Mouse (Mus musculus) brown adipose tissue, adult 24 weeks (tissue): Measurements from ENCODE around the gene F13a1. TPM values are rescaled to one million over a fixed set of nuclear protein-coding genes. Genes with fewer than 3 reads are reported as not detected.
A peak's percentile ranks its signal among the peaks of the same experiment; 100 is the strongest.

Experiments used
- H3K27ac ChIP-seq: fragments of 200-500 bp; replicated peaks from 2 replicates; pipeline ENCODE4 v1.5.1; 2012; ENCODE audit warnings: low read depth, mild to moderate bottlenecking, low read length
- H3K4me1 ChIP-seq: fragments of 200-500 bp; 2 replicates; pipeline ENCODE4 v1.6.1; 2012; ENCODE audit warnings: low read length, mixed read lengths; ENCODE audit not compliant: control insufficient read depth, insufficient read depth, insufficient read length
- H3K4me3 ChIP-seq: fragments of 200-500 bp; 2 replicates; pipeline ENCODE4 v1.5.1; 2012; ENCODE audit warnings: low read depth, mild to moderate bottlenecking, low read length, moderate library complexity; ENCODE audit not compliant: insufficient read depth
- polyA plus RNA-seq: library from polyadenylated mRNA; stranded (reverse); fragments of >200 nt; gene quantifications from 2 replicates; pipeline ENCODE4 v1.2.4, GENCODE M21; 2012; ENCODE audit not compliant: missing spikeins, insufficient read depth, insufficient read length

Gene F13a1
- 16.7 and 25.8 TPM in 2 replicates for polyA plus RNA-seq

GRCm38 (mm10) chr13:37050126-37050525, at the start of gene F13a1:
TSS of gene F13a1 (minus strand) at chr13:37050244.
- Histone ChIP-seq H3K4me1 (peaks cover 2% of the 10 kb centered on the region; the same call in 1 of the 2 replicates), H3K4me3 (no peak within 1 kb of the TSS), H3K27ac (0 out of 2 replicates have a peak within 1 kb of the TSS, but pooled peaks have one; percentile 44)

GRCm38 (mm10) chr13:37091620-37092019, 41.6 kb upstream of the F13a1 start:
- H3K4me1 ChIP-seq, result no peaks in the 10 kb centered on the region
- no peak overlapping the region for H3K27ac ChIP-seq
- no peak overlapping the region for H3K4me3 ChIP-seq

- Histone ChIP-seq H3K4me3 (no peak overlapping the region), H3K27ac (no peak overlapping the region), H3K4me1 (no peaks in the 10 kb centered on the region)
Observed at GRCm38 (mm10) chr13:37089104-37089503, 39.1 kb upstream of the F13a1 start.

- Histone ChIP-seq H3K4me1 (no peaks in the 10 kb centered on the region), H3K4me3 (peak overlapping the region; percentile 19; the same call in 1 of the 2 replicates), H3K27ac (no peak overlapping the region)
Observed at GRCm38 (mm10) chr13:37081506-37082241, 31.6 kb upstream of the F13a1 start.

GRCm38 (mm10) chr13:37071390-37071789, 21.3 kb upstream of the F13a1 start:
- H3K4me3 ChIP-seq, result no peak overlapping the region
- H3K27ac ChIP-seq, result no peak overlapping the region
- no peaks in the 10 kb centered on the region for H3K4me1 ChIP-seq

- H3K27ac ChIP-seq, result no peak overlapping the region
Observed at GRCm38 (mm10) chr13:37070824-37071223, 20.8 kb upstream of the F13a1 start.

GRCm38 (mm10) chr13:37060810-37061209, 10.8 kb upstream of the F13a1 start:
- H3K27ac ChIP-seq, result no peak overlapping the region
- no peak overlapping the region for H3K4me3 ChIP-seq
- H3K4me1 ChIP-seq, result no peaks in the 10 kb centered on the region

More at GRCm38 (mm10) chr13:37070824-37071223, 20.8 kb upstream of the F13a1 start:
- Histone ChIP-seq H3K4me1 (no peaks in the 10 kb centered on the region), H3K4me3 (no peak overlapping the region)

- no peaks in the 10 kb centered on the region for H3K4me1 ChIP-seq
- peak overlapping the region; percentile 47; the same call in 1 of the 2 replicates for H3K27ac ChIP-seq
- no peak overlapping the region for H3K4me3 ChIP-seq
Observed at GRCm38 (mm10) chr13:37056662-37057061, 6.6 kb upstream of the F13a1 start.

- H3K4me1 ChIP-seq, result peaks cover 2% of the 10 kb centered on the region; the same call in 1 of the 2 replicates
- no peak overlapping the region for H3K4me3 ChIP-seq
- H3K27ac ChIP-seq, result 0 out of 2 replicates have a peak overlapping the region, but pooled peaks have one; percentile 44
Observed at GRCm38 (mm10) chr13:37049631-37050030, 413 bp downstream of the F13a1 start.

- Histone ChIP-seq H3K27ac (peak overlapping the region; percentile 62; the same call in 1 of the 2 replicates), H3K4me1 (peaks cover 2% of the 10 kb centered on the region; the same call in 1 of the 2 replicates), H3K4me3 (peak overlapping the region; percentile 40)
Observed at GRCm38 (mm10) chr13:37049018-37049417, 1.0 kb downstream of the F13a1 start.

GRCm38 (mm10) chr13:37045005-37045404, 5.0 kb downstream of the F13a1 start:
- peaks cover 2% of the 10 kb centered on the region; the same call in 1 of the 2 replicates for H3K4me1 ChIP-seq
- H3K27ac ChIP-seq, result no peak overlapping the region
- no peak overlapping the region for H3K4me3 ChIP-seq

- H3K27ac ChIP-seq, result no peak overlapping the region
- no peak overlapping the region for H3K4me3 ChIP-seq
- no peaks in the 10 kb centered on the region for H3K4me1 ChIP-seq
Observed at GRCm38 (mm10) chr13:37034745-37035144, 15.3 kb downstream of the F13a1 start.

- no peak overlapping the region for H3K4me3 ChIP-seq
- no peak overlapping the region for H3K27ac ChIP-seq
- no peaks in the 10 kb centered on the region for H3K4me1 ChIP-seq
Observed at GRCm38 (mm10) chr13:37025996-37026579, 24.0 kb downstream of the F13a1 start.

GRCm38 (mm10) chr13:37021575-37021974, 28.5 kb downstream of the F13a1 start:
- Histone ChIP-seq H3K4me3 (no peak overlapping the region), H3K27ac (no peak overlapping the region), H3K4me1 (no peaks in the 10 kb centered on the region)

- Histone ChIP-seq H3K27ac (no peak overlapping the region), H3K4me3 (no peak overlapping the region), H3K4me1 (no peaks in the 10 kb centered on the region)
Observed at GRCm38 (mm10) chr13:37010771-37011170, 39.3 kb downstream of the F13a1 start.
